Mouse (Mus musculus): ENCODE data around the gene Scn1a.

GRCm38 (mm10) chr2:66439764-66440471, 722 bp downstream of the Scn1a start:
- TF ChIP-seq GATA1 (IDR thresholded peaks at IDR 0.05; ENCODE audit: borderline replicate concordance, low read length) (no peak), CTCF (IDR thresholded peaks at IDR 0.05; ENCODE audit: low read depth, low read length) (no peak), POLR2AphosphoS5 (IDR thresholded peaks at IDR 0.05; ENCODE audit: insufficient replicate concordance, low read depth, low read length) (no peak)

Data from G1E (cell line).